Mouse (Mus musculus): ENCODE measurements around the gene Crybg1. TPM values are rescaled to one million over a fixed set of nuclear protein-coding genes. Genes with fewer than 3 reads are reported as not detected.

Gene Crybg1
- polyA plus RNA-seq, 1 experiment from 2014 or later, result 0.14 TPM

Other genes with a start within 250 kb of the Crybg1 start
- gene Qrsl1, start 247.1 kb downstream of the Crybg1 start, polyA plus RNA-seq (2014; fragmentation: Nextera tagmentation; extraction: Ambion mirVana), result 28.9 and 31.5 TPM in 2 replicates
- 25.7 and 32.7 TPM in 2 replicates for gene Rtn4ip1, start 247.0 kb downstream of the Crybg1 start, polyA plus RNA-seq (2014; fragmentation: Nextera tagmentation; extraction: Ambion mirVana)
- 30.6 and 33.1 TPM in 2 replicates for gene Atg5, start 119.5 kb upstream of the Crybg1 start, polyA plus RNA-seq (2014; fragmentation: Nextera tagmentation; extraction: Ambion mirVana)